Mouse (Mus musculus): Measurements from ENCODE around the gene Tango2. TPM values are rescaled to one million over a fixed set of nuclear protein-coding genes. Genes with fewer than 3 reads are reported as not detected.

The Tango2 gene
- polyA plus RNA-seq, 1 experiment from 2014 or later, result 16.9 TPM

- H3K27ac ChIP-seq (replicated peaks), result no peak overlapping the region
- no peak for ATAC-seq (ENCODE audit: low FRiP score, low TSS enrichment)
- TF ChIP-seq EP300 (optimal IDR thresholded peaks at IDR 0.05) (no peak), CTCF (IDR thresholded peaks at IDR 0.05; ENCODE audit: low read depth) (no peak)
- H3K9ac ChIP-seq (ENCODE audit: low read length), result no peak overlapping the region
- H3K4me3 ChIP-seq (ENCODE audit: low read depth, low read length), result no peak overlapping the region
- no peaks in the 10 kb centered on the region for H3K36me3 ChIP-seq (ENCODE audit: control insufficient read depth, insufficient read depth, low read length)
- DNase-seq (ENCODE audit: low spot score), result no peak
- no peaks in the 10 kb centered on the region for H3K27me3 ChIP-seq (ENCODE audit: control insufficient read depth, insufficient read depth, low read length)
- H3K9me3 ChIP-seq (ENCODE audit: control insufficient read depth, low read length), result no peaks in the 10 kb centered on the region
- H3K4me2 ChIP-seq (replicated peaks; ENCODE audit: low read depth), result no peak overlapping the region
- WGBS, result 85% methylated on average over 4 of the region's 4 CpGs
- H3K4me1 ChIP-seq (replicated peaks; ENCODE audit: control insufficient read depth, insufficient read depth), result no peaks in the 10 kb centered on the region
Observed at GRCm38 (mm10) chr16:18366849-18367248, 18.9 kb upstream of the Tango2 start.

GRCm38 (mm10) chr16:18362948-18363347 lies 15.0 kb upstream of the Tango2 start:
- ATAC-seq (ENCODE audit: low FRiP score, low TSS enrichment) (no peak), DNase-seq (ENCODE audit: low spot score) (no peak)
- H3K27me3 ChIP-seq (ENCODE audit: control insufficient read depth, insufficient read depth, low read length), result no peaks in the 10 kb centered on the region
- no peaks in the 10 kb centered on the region for H3K4me1 ChIP-seq (replicated peaks; ENCODE audit: control insufficient read depth, insufficient read depth)
- H3K36me3 ChIP-seq (ENCODE audit: control insufficient read depth, insufficient read depth, low read length), result no peaks in the 10 kb centered on the region; the same call in 1 of the 2 replicates
- 78% methylated on average over 8 of the region's 8 CpGs for WGBS
- H3K27ac ChIP-seq (replicated peaks), result no peak overlapping the region
- no peak overlapping the region for H3K4me3 ChIP-seq (ENCODE audit: low read depth, low read length)
- H3K9me3 ChIP-seq (ENCODE audit: control insufficient read depth, low read length), result no peaks in the 10 kb centered on the region
- H3K9ac ChIP-seq (ENCODE audit: low read length), result no peak overlapping the region
- no peak overlapping the region for H3K4me2 ChIP-seq (replicated peaks; ENCODE audit: low read depth)
- TF ChIP-seq EP300 (optimal IDR thresholded peaks at IDR 0.05) (no peak), CTCF (IDR thresholded peaks at IDR 0.05; ENCODE audit: low read depth) (no peak)

GRCm38 (mm10) chr16:18360151-18360805 lies 12.4 kb upstream of the Tango2 start:
- ATAC-seq (ENCODE audit: low FRiP score, low TSS enrichment), result peak; percentile 32; the same call in 1 of the 2 replicates
- no peak for TF ChIP-seq CTCF (IDR thresholded peaks at IDR 0.05; ENCODE audit: low read depth)
- no peak for TF ChIP-seq EP300 (optimal IDR thresholded peaks at IDR 0.05)
- Histone ChIP-seq H3K36me3 (ENCODE audit: control insufficient read depth, insufficient read depth, low read length) (no peaks in the 10 kb centered on the region; the same call in 1 of the 2 replicates), H3K4me2 (replicated peaks; ENCODE audit: low read depth) (no peak overlapping the region), H3K4me3 (ENCODE audit: low read depth, low read length) (no peak overlapping the region), H3K4me1 (replicated peaks; ENCODE audit: control insufficient read depth, insufficient read depth) (no peaks in the 10 kb centered on the region), H3K27ac (replicated peaks) (no peak overlapping the region), H3K27me3 (ENCODE audit: control insufficient read depth, insufficient read depth, low read length) (no peaks in the 10 kb centered on the region), H3K9me3 (ENCODE audit: control insufficient read depth, low read length) (no peaks in the 10 kb centered on the region), H3K9ac (ENCODE audit: low read length) (no peak overlapping the region)
- DNase-seq (ENCODE audit: low spot score), result no peak
- 66% methylated on average over 6 of the region's 6 CpGs for WGBS

GRCm38 (mm10) chr16:18357977-18358376 lies 10.1 kb upstream of the Tango2 start:
- no peaks in the 10 kb centered on the region for H3K4me1 ChIP-seq (replicated peaks; ENCODE audit: control insufficient read depth, insufficient read depth)
- no peak overlapping the region for H3K4me3 ChIP-seq (ENCODE audit: low read depth, low read length)
- no peaks in the 10 kb centered on the region for H3K27me3 ChIP-seq (ENCODE audit: control insufficient read depth, insufficient read depth, low read length)
- H3K27ac ChIP-seq (replicated peaks), result no peak overlapping the region
- H3K9me3 ChIP-seq (ENCODE audit: control insufficient read depth, low read length), result no peaks in the 10 kb centered on the region
- TF ChIP-seq EP300 (optimal IDR thresholded peaks at IDR 0.05) (no peak), CTCF (IDR thresholded peaks at IDR 0.05; ENCODE audit: low read depth) (no peak)
- 74% methylated on average over 6 of the region's 6 CpGs for WGBS
- ATAC-seq (ENCODE audit: low FRiP score, low TSS enrichment) (no peak), DNase-seq (ENCODE audit: low spot score) (no peak)
- no peak overlapping the region for H3K4me2 ChIP-seq (replicated peaks; ENCODE audit: low read depth)
- no peak overlapping the region for H3K9ac ChIP-seq (ENCODE audit: low read length)
- no peaks in the 10 kb centered on the region; the same call in 1 of the 2 replicates for H3K36me3 ChIP-seq (ENCODE audit: control insufficient read depth, insufficient read depth, low read length)

- Histone ChIP-seq H3K9me3 (ENCODE audit: control insufficient read depth, low read length) (no peaks in the 10 kb centered on the region), H3K4me3 (ENCODE audit: low read depth, low read length) (no peak overlapping the region), H3K9ac (ENCODE audit: low read length) (no peak overlapping the region), H3K4me2 (replicated peaks; ENCODE audit: low read depth) (no peak overlapping the region), H3K4me1 (replicated peaks; ENCODE audit: control insufficient read depth, insufficient read depth) (no peaks in the 10 kb centered on the region), H3K27ac (replicated peaks) (no peak overlapping the region), H3K36me3 (ENCODE audit: control insufficient read depth, insufficient read depth, low read length) (no peaks in the 10 kb centered on the region; the same call in 1 of the 2 replicates), H3K27me3 (ENCODE audit: control insufficient read depth, insufficient read depth, low read length) (no peaks in the 10 kb centered on the region)
- no peak for DNase-seq (ENCODE audit: low spot score)
- no peak for ATAC-seq (ENCODE audit: low FRiP score, low TSS enrichment)
- TF ChIP-seq EP300 (optimal IDR thresholded peaks at IDR 0.05) (no peak), CTCF (IDR thresholded peaks at IDR 0.05; ENCODE audit: low read depth) (no peak)
- WGBS, result 81% methylated on average over 1 of the region's 1 CpGs
Observed at GRCm38 (mm10) chr16:18356961-18357360, 9.1 kb upstream of the Tango2 start.

- Histone ChIP-seq H3K4me3 (ENCODE audit: low read depth, low read length) (no peak overlapping the region), H3K9me3 (ENCODE audit: control insufficient read depth, low read length) (no peaks in the 10 kb centered on the region), H3K9ac (ENCODE audit: low read length) (no peak overlapping the region), H3K27ac (replicated peaks) (no peak overlapping the region), H3K36me3 (ENCODE audit: control insufficient read depth, insufficient read depth, low read length) (no peaks in the 10 kb centered on the region; the same call in 1 of the 2 replicates), H3K4me2 (replicated peaks; ENCODE audit: low read depth) (no peak overlapping the region), H3K4me1 (replicated peaks; ENCODE audit: control insufficient read depth, insufficient read depth) (no peaks in the 10 kb centered on the region), H3K27me3 (ENCODE audit: control insufficient read depth, insufficient read depth, low read length) (no peaks in the 10 kb centered on the region; the same call in 1 of the 2 replicates)
- 75% methylated on average over 1 of the region's 1 CpGs for WGBS
- DNase-seq (ENCODE audit: low spot score) (no peak), ATAC-seq (ENCODE audit: low FRiP score, low TSS enrichment) (no peak)
- TF ChIP-seq CTCF (IDR thresholded peaks at IDR 0.05; ENCODE audit: low read depth) (peak; percentile 33; the same call in 1 of the 2 replicates), EP300 (optimal IDR thresholded peaks at IDR 0.05) (no peak)
Observed at GRCm38 (mm10) chr16:18353106-18353505, 5.2 kb upstream of the Tango2 start.

Data from stomach, postnatal 0 days (tissue).